Mouse (Mus musculus): ENCODE measurements around the gene Fam186a.

The Fam186a gene

GRCm38 (mm10) chr15:99874612-99875333, 92.1 kb downstream of the Fam186a start:
- no peak for DNase-seq (ENCODE audit: low read depth in 2 of 2, low spot score in 2 of 2)

- no peak for DNase-seq (ENCODE audit: low read depth in 2 of 2, low spot score in 2 of 2)
Observed at GRCm38 (mm10) chr15:99872543-99872942, 94.3 kb downstream of the Fam186a start.

Measured in CD8-positive naive resting alpha-beta T cell, adult 2 months (primary cell).